Mouse (Mus musculus): ENCODE results near the gene Rnf19b. TPM values are rescaled to one million over a fixed set of nuclear protein-coding genes. Genes with fewer than 3 reads are reported as not detected.

Rnf19b gene
- total and polyA plus RNA-seq, 3 experiments: 75.3 to 104 (median 98.3) TPM

- no peak for DNase-seq (ENCODE audit: extremely low read depth)
- H3K4me3 ChIP-seq (replicated peaks in 1 of 3; ENCODE audit: low read depth in 2 of 3, low read length in 2 of 3, poor library complexity in 1 of 3): no peak overlapping the region
- in situ Hi-C loops (cut with MboI; ENCODE audit: low pct_ligation_motif_present, low pct_unique_long_range_greater_than_20kb, low sequenced_read_pairs) (no loop called here), dilution Hi-C loops (cut with MboI; ENCODE audit: extremely low pct_ligation_motif_present, extremely low pct_unique_long_range_greater_than_20kb, low sequenced_read_pairs) (no loop called here)
- H3K9me3 ChIP-seq (replicated peaks; ENCODE audit: low read length): peaks cover 4% of the 10 kb centered on the region
- no peaks in the 10 kb centered on the region for H3K27me3 ChIP-seq (replicated peaks)
- no peak overlapping the region for H3K4me2 ChIP-seq (ENCODE audit: insufficient read depth, low read depth, poor library complexity, severe bottlenecking)
- TF ChIP-seq USF1 (IDR thresholded peaks at IDR 0.05; ENCODE audit: low read depth, low read length) (no peak), NELFE (IDR thresholded peaks at IDR 0.05; ENCODE audit: low read depth, low read length) (no peak), ELF1 (IDR thresholded peaks at IDR 0.05; ENCODE audit: low read depth, low read length) (no peak), JUN (IDR thresholded peaks at IDR 0.05; ENCODE audit: insufficient read depth, low read depth, low read length) (no peak), ZMIZ1 (IDR thresholded peaks at IDR 0.05; ENCODE audit: low read depth, low read length) (no peak), ZNF384 (IDR thresholded peaks at IDR 0.05; ENCODE audit: low read depth, low read length) (no peak), USF2 (conservative IDR thresholded peaks at IDR 0.05; ENCODE audit: low read depth, low read length) (no peak), MEF2A (IDR thresholded peaks at IDR 0.05; ENCODE audit: borderline replicate concordance, low read depth, low read length) (no peak), CHD1 (IDR thresholded peaks at IDR 0.05; ENCODE audit: low read depth, low read length) (no peak), EP300 (IDR thresholded peaks at IDR 0.05; ENCODE audit: low read length) (no peak), UBTF (IDR thresholded peaks at IDR 0.05; ENCODE audit: low read depth, low read length) (no peak), MAFK (IDR thresholded peaks at IDR 0.05; ENCODE audit: insufficient replicate concordance, low read length) (no peak), RAD21 (IDR thresholded peaks at IDR 0.05; ENCODE audit: low read depth, low read length) (no peak)
- no peaks in the 10 kb centered on the region for H3K79me2 ChIP-seq (replicated peaks; ENCODE audit: control insufficient read depth, extremely low read depth, insufficient read depth, poor library complexity, severe bottlenecking)
- H3K9ac ChIP-seq (ENCODE audit: insufficient read depth, low read depth): no peak overlapping the region
- H3K27ac ChIP-seq (ENCODE audit: insufficient read depth, low read depth): no peak overlapping the region
- H3K36me3 ChIP-seq (replicated peaks in 1 of 2; ENCODE audit: control insufficient read depth in 1 of 2, insufficient read depth in 1 of 2, low read length in 1 of 2): peaks cover 67 to 93% of the 10 kb centered on the region in 2 experiments
- H3K4me1 ChIP-seq (ENCODE audit: control insufficient read depth in 1 of 2, insufficient read depth in 2 of 2): no peaks in the 10 kb centered on the region
Measured at GRCm38 (mm10) chr4:129009521-129009920, 48.5 kb upstream of the Rnf19b start.

GRCm38 (mm10) chr4:129011604-129012121 lies 46.4 kb upstream of the Rnf19b start:
- Histone ChIP-seq H3K27me3 (replicated peaks) (no peaks in the 10 kb centered on the region), H3K4me3 (replicated peaks in 1 of 3; ENCODE audit: low read depth in 2 of 3, low read length in 2 of 3, poor library complexity in 1 of 3) (no peak overlapping the region), H3K4me1 (ENCODE audit: control insufficient read depth in 1 of 2, insufficient read depth in 2 of 2) (peaks cover 4 to 10% of the 10 kb centered on the region in 2 experiments; a peak in 3 of 4 replicates), H3K36me3 (replicated peaks in 1 of 2; ENCODE audit: control insufficient read depth in 1 of 2, insufficient read depth in 1 of 2, low read length in 1 of 2) (peaks cover 53 to 74% of the 10 kb centered on the region in 2 experiments), H3K79me2 (replicated peaks; ENCODE audit: control insufficient read depth, extremely low read depth, insufficient read depth, poor library complexity, severe bottlenecking) (no peaks in the 10 kb centered on the region), H3K27ac (ENCODE audit: insufficient read depth, low read depth) (no peak overlapping the region), H3K9ac (ENCODE audit: insufficient read depth, low read depth) (no peak overlapping the region), H3K9me3 (replicated peaks; ENCODE audit: low read length) (peaks cover 4% of the 10 kb centered on the region), H3K4me2 (ENCODE audit: insufficient read depth, low read depth, poor library complexity, severe bottlenecking) (no peak overlapping the region)
- dilution Hi-C loops (cut with MboI; ENCODE audit: extremely low pct_ligation_motif_present, extremely low pct_unique_long_range_greater_than_20kb, low sequenced_read_pairs): no loop called here
- TF ChIP-seq MAZ (IDR thresholded peaks at IDR 0.05; ENCODE audit: low read depth, low read length): no peak
- no peak for TF ChIP-seq POLR2A (IDR thresholded peaks at IDR 0.05; ENCODE audit: low read depth, low read length)
- TF ChIP-seq CHD2 (IDR thresholded peaks at IDR 0.05; ENCODE audit: low read length): no peak
- TF ChIP-seq ZKSCAN1 (IDR thresholded peaks at IDR 0.05; ENCODE audit: borderline replicate concordance, low read depth, low read length): no peak
- no peak for TF ChIP-seq MYC (IDR thresholded peaks at IDR 0.05; ENCODE audit: low read depth, low read length)
- TF ChIP-seq USF1 (IDR thresholded peaks at IDR 0.05; ENCODE audit: low read depth, low read length): no peak
- no peak for TF ChIP-seq HCFC1 (IDR thresholded peaks at IDR 0.05; ENCODE audit: low read depth, low read length)
- no peak for DNase-seq (ENCODE audit: extremely low read depth)
- in situ Hi-C loops (cut with MboI; ENCODE audit: low pct_ligation_motif_present, low pct_unique_long_range_greater_than_20kb, low sequenced_read_pairs): loop anchor here (10.0 kb wide), 1 partner anchor 63 kb away; no protein-coding TSS in a partner anchor

All from CH12.LX (cell line).